Mouse (Mus musculus) 3134 (cell line): ENCODE results near the gene Epb41l4b.

Experiments used
- DNase-seq: peaks from one replicate; pipeline ENCODE4 v3.0.0-alpha.2; 2011; ENCODE audit warnings: low spot score; ENCODE audit not compliant: insufficient read length; ENCODE audit errors: extremely low read depth

Epb41l4b gene

DNA sequence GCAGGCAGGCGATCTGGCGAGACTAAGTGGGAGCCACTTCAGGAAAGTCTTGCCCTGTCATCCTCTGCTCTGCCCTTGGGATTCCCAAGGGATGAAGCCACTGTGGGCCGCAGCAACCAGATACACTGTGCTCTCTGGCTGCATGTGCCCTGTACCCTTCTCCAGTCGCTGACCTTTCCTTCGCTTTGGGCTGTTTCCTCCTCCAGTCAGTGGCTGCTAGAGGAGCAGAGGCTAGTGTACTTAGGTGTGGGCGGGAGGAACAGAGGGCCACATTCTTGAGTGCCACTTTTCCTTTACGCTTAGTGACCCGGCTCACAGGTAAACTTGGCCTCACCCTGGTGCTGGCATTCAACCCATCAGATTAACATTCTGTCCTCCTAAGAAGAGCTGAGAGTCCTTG is 10.6 kb upstream of the Epb41l4b start:
- no peak for DNase-seq

DNA sequence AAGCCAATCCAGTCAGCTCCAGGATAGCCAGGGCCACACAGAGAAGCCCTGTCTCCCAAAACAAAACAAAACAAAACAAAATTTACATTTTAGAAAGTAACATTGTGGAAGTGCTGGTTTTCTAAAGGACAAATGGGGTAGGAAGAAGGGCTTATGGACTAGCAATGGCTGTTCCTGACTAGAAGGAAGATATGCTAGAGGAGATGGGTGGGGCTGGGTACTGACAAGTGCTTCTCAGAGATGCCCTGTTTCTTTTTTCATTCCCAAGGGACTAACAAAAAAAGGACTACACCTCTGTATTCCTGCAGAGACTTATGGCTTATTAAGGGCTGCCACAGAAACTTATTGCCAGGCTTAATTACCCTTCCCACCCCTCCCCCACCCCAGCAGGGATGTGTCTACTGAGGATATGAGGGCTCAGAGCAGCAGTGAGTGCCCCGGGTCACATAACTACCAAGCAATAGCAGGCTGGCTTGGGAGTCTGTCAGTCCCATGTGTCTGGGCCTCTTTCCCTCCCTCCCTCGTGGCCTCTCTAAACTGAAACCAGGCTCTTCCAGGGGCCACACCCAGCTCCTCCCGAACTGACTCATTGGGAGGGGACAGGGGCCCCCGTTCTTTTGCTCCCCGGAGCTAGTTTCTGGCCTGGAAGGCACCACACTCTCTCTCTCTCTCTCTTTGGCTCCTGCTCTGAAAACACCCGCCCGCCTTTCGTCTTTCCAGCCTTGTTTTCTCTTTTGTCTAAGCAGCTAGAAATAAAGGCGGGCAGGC is 10.0 kb upstream of the Epb41l4b start:
- peak; percentile 84 for DNase-seq

DNA sequence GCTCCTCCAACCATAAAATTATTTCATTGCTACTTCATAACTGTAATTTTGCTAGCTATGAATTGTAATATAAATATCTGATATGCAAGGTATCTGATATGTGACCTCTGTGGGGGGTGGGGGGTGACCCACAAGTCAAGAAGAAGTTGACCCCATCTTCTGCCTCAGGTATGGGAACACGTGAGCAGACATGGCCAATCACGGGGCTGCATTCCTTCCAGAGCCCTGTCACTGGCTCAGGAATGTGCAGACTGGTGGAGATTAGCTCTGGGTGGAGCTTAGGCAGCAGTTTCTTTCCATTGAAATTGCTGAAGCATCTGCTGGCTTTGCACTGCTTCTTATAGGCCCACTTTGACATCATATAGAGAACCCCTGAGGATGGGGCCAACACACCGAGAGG is 4.9 kb upstream of the Epb41l4b start:
- DNase-seq, result no peak

DNA sequence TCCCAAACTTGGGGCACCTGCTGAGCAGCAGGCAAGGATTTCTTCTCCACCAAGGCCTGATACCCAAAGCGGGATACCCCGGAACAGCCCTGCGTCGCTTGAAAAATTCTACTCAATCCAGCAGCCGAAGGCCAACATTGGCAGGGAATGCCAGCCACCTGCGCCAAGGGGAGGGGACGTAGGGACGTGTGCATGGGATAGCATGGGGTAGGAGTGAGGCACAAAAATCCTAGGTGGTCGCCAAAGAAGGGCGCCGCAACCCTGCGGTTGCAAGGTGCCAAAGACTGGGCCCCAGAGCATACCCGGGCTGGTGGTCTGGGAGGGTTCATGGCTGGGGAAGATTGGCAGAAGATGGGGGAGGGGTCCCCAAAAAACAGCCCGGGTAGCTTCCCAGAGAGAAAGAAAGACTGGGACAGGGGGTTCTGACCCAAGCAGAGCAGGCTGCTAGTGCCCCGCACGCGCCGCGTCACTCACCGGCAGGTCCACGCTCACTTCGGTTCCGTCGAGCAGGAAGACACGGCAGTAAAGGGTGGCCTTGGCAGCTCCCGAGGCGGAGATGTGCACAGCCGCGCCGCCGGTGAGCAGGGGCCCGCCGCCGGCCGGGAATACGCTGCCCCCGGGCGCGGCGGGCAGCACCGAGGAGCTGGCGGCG is 737 bp downstream of the Epb41l4b start:
- DNase-seq, result no peak

DNA sequence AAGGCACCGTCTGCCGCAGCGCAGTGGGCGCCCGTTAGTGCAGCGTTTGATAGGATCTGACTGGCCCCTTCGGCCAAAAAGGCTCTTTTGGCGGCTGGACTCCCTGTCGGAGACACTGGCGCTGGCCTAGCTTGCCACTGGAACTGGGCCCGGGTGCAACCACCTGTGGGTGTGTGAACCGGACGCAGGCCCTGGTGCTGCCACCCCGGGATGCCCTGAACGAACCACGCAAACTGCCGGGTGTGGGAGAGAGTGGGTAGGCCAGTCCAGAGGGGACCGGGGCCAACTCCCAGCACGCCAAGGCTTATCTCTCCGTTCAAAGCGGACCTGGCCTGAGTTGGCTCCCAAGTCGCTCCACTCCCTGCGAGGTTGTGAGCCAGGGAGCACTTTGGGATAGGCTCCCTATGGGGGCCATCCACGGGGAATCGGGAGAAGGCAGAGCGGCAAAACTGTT is 1.3 kb downstream of the Epb41l4b start:
- no peak for DNase-seq

DNA sequence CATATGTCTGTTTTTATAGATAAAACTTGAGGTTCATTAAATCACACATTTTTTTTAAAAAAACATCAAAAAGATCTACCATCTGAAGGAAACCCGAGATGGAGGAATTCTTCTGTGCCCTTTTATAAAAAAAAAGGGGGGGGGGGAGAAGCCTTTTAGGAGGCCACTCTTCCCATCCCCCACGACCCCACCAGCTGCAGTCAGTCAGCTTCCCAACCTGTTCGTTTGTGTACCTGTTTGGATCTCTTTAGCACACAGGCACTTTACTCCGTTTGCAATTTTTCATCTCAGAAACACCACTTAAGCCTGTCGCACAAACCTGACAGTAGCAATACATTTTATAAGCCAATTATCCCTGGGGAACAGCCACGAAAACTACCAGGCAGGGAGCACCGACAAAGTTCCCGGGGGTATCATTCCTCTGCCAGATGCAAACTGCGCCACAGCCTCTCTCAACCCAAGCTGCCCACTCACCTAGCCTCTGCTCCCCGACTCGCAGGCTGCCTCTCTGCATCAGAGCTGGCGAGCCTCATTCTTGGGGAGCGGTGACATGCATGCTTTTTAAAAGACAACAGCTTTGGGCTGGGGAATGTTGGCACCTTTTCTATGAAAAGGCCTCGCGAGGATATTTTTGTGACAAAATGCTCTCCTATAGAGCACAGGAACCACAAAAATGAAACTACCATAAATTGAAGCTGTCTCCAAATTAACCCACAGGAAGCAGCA is 2.1 kb downstream of the Epb41l4b start:
- DNase-seq, result no peak

DNA sequence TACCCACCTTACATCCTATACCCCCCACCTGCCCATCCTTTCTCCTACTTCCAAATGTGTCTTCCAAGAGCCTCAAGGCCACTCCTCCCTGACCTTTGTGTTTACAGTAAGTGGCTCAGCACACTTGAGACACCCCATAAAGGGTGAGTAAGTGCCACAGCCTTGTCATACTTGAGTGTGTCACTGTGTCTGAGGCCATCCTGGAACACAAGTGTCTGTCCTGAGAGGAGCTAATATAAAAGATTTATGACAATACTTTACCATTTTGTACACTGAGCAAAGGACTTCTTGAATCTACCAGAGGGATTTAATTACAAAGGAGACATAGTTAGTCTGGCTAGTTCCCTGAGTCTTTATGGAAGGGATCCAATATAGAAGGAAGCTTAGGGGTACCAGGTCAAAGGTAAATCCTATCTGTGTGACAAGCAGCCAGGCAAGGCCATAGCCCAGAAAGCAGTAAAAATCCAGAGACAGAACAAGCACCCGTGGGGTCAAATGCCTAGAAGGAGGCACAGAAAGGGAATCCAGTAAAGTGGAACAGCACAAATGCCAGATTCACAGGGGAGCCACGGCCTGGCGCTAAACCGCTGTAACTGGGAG is 2.9 kb downstream of the Epb41l4b start:
- DNase-seq, result no peak

DNA sequence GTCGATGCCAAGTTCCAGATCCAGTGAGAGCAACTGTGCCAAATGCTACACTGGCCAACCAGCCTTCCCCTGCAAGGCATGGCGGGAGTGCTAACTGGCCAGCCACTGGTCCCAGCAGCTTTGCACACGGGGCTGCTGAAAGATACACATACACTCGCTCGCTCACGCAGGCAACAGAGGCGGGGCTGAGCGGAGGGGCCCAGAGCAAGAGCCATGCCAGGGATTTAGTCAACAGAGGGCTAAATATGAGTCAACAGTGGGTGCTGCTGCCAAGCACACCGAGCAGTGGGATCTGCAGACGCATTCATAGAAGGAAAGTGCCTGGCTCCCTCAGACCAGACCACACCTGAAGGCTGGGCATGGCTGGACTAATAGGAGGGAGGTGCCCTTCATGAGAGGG is 3.8 kb downstream of the Epb41l4b start:
- DNase-seq, result peak; percentile 91

DNA sequence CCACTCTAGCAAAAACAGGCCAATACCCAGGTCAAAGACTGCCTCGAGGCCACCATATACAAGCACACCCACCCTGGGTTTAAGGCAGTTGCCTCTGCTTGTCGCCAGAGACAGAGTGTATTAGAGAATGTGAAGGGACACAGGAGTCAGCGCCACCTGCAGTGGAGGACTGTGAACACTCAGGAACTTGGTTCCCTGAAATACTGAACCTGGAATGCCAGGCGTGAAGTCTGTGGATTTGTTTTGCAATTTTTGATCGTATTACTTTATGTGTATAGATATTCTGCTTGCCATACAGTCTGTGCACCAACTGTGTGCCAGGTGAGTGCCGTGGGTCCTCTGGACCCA is 5.2 kb downstream of the Epb41l4b start:
- DNase-seq, result no peak

DNA sequence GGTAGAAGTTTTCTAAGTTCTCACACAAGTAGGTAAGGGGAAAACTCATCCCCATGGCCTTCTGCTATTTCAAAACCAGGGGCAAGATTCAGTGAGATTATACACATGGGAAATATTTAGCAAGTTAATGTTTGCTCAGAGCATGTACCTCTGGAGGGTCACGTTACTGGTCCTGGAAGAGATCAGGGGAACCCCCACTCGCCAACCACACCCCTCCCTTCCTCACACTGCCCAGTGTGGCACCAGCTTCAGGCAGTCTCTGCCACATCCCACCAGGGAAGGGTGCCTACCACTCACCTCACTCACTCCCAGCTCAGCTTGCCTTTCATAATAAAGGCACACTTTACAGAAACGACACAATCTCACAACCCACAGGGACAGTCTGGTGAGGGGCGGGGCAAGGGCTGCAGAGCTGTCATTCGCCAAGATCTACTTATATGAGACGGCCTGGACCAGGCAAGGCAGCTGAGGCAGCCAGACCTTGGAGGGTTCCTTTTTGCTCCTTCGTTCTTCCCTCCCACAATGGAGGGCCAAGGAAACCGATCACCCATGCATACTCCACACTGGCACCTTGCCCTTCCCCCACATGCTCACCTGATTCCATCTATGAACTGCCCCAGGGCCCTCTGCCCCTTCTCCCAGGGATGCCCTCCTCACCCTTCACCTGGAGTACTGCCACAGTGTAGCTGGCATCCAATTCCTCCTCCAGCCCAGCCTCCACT is 5.7 kb downstream of the Epb41l4b start:
- DNase-seq, result no peak

DNA sequence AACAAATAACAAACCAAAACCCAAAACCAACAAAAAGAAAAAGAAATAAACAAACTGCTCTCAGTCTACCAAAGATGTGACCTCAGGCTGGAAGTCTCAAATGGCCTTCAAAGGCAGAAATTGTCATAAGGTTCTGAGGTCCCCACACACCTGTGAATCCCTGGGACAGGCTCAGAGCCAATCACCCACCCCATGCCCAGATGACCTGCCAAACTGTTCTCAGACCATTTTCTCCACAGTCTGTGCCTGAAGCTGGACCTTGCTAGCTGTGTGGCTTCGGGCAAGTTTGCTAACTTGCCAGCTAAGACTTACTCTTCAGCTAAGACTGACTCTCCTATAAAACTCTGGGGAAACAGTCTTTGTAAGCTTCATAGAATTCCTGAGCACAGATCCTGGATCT is 7.8 kb downstream of the Epb41l4b start:
- DNase-seq, result no peak

DNA sequence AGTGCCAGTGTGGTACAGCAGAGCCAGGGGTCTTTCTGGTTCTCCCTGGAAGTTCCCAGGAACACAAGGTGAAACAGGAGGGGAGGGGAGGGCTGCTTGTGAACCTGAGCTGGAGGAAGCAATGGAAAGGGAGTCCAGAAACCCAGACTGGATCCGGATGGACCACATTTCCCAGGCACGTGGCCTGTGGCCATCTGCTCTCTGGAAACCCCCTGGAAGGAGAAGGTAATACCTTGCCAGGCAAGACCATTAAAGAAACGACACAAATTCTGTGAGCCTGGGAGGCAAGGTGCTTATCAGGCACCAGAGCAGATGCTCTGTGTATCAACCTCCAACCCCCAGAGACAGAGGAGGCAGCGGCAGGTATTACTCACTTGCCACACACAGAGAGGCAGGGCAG is 8.7 kb downstream of the Epb41l4b start:
- no peak for DNase-seq

DNA sequence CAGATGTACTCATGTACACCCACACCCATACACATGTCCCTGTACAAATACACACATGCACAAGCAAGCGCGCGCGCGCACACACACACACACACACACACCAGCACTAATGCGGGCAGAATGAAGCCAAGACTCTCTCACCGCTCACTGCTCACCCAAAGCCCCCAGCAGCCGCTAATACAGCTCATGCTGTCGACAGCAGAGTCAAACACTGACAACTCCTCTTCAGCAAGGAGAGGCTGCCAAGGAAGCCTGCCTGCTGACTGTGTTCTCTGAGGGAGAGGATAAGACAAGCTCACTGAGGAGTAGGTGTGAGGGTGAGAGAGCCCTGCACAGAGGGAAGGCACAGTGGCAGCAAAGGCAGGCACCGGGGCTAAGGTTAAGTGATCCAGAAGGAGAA is 11.4 kb downstream of the Epb41l4b start:
- no peak for DNase-seq

DNA sequence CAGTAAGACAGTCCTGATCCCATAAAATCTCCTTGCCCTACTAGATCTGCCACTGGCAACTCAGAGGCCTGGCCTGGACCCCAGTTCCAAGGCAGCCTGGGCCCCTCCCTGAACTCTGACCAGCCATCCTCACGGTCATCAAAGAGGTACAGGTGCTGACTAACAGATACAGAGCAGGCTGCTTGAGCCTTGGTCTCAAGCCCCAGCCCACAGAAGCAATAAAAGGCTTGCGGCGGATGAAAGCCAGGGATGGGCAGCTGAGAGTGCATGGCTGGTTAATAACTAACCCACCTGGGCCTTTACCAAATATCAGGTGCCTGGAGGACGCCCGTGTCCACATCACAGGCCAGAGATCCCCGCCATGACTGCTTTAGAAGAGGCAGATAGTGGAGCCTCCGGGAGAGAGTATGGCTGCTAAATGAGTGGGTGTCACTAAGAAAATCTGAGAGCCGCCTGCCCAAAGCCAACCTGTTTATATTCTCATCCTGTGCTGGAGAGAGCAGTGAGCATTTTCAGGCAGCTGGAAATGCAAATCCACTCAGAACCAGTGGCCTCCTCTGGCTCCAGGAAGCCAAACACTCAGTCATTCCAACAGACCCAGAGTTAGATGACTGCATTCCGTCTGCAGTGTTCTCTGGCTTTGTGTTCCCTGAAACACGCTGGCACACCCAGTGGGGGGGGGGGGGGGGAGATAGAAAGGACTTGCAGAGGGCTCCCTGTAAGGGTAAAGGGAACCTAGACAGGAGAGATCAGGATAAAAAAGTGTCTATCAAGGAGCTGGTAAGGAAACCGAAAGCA is 13.3 kb downstream of the Epb41l4b start:
- no peak for DNase-seq

DNA sequence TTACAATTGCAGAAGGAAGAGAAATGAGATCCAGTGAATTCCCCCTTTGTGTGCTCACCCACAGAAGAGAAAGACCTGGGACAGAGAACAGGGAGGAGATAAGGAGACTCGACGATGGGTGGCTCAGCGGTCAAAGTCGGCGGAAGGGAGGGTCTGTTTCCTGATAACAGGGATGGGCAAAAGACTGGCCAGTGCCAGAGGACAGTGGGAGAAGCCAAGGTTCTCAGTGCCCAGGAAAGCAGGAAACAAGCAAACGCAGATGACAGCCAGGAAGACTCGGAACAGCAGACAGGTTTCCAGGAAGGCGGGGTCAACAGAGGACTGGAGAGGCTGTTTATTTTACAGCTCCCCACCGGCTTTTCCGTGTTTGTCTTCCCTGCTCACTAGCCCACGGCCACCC is 20.2 kb downstream of the Epb41l4b start:
- no peak for DNase-seq

DNA sequence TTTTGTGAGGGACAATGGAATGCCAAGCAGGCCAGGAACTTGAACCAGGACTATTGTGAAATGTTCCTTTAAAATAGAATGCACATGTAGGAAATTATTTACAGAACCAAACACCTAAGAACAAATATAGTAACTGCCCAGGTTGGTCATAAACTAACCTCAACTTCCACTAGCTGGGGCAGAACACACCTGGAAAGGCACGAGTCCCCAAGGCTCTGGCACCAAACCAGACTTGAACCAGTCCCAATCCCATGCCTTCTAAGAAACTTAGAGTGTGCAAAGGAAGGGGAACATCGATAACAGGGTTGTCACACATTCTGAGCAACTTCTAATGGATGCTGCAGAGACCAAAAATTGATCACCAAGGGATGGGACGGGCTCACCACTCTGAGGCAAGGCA is 21.1 kb downstream of the Epb41l4b start:
- DNase-seq, result no peak

DNA sequence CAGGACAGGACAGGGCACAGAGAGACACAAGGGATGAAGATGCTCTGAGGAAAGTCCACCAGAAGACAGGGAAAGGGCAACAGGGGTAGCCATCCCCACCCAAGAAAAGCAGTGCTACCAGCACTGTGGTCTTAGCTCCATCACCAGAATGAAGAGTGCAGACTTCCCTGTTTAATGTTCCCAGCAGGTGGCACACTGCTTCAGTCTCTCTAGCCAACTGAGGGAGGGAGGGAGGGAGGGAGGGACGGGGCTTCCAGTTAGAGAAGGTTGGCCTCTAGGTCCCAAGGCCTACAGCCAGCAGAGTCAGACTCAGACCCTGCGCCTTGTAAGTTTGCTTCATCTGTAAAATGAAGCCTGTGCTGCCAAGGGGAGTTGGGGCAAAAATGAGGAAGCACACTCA is 22.7 kb downstream of the Epb41l4b start:
- DNase-seq, result no peak

DNA sequence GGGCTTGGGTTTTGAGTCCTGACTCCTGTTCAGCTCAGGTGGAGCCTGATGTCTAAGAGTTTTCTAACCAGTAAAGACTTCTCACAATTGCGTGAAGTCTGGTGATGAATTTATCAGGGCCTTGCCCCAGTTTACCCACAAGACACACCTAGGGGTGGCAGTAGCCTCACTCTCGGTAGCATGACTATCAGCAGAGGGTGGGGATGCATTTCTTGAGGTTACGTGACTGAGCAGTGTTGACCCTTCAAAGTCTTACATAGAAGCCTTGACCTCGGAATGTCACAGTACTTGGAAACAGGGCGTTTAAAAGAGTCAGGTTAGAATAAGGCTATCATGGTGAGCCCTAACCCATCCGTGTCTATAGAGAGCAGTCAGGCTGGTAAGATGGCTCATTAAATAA is 23.3 kb downstream of the Epb41l4b start:
- DNase-seq, result no peak

DNA sequence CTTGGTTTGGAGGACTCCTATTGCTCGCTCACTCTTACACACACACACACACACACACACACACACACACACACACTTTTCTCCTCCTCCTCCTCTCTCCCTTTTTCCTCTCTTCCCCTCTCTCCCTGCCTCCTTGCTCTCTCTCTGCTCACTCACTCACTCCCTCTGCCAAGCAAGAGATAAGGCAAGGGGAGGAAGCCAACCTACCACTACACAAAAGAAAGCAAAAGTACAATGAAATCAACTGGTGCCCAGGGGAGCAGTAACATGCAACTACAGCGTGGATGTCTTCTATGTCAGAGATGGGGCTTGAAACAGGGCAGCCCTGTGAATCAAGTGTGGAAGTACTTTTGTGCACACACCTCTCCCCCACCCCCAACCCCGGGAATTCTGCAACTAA is 24.4 kb downstream of the Epb41l4b start:
- DNase-seq, result no peak

DNA sequence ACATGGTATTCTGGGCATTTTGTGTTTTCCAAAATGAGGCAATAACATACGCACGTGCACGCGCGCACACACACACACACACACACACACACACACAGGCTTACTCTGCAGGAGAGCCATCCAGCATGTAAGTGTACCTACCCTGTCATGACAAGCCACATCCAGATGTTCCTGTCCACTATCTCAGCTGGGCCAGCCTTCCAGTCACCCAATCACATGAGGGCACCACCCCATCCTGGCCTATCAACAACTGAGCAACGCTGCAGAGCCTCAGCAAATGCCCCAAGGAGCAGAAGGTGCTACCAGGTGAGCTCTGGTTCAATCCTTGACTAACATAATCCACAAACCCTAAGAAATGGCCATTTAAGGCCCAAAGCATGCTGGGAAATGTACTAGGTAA is 27.0 kb downstream of the Epb41l4b start:
- no peak for DNase-seq
